31 mouse cellular contexts compared by ENCODE assay signal in the genomic region with DNA sequence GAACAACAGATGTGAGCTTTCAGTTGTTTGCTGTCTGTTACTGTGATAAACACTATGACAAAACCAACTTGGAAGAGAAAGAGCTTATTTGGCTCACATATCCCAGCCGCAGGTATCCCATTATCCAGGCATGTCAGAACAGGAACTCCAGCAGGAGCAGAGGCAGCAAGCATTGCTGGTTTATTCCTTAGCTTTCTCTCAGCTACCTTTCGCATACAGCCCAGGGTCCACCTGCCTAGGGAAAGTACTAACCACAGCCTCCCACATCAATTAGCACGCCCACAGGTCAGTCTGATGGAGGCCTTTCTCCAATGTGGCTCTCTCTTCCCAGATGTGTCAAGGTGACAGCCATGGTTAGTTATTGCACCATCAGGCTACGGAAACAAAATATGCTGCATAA. TPM values are rescaled to one million over a fixed set of nuclear protein-coding genes. Genes with fewer than 3 reads are reported as not detected.
"Had no signal": no experiment of that assay in that cellular context is flagged by ENCODE, and none has a peak within 500 bp of the region (broad histone marks: within the 10 kb centered on the region; RNA-seq: fewer than 3 reads in every experiment).

No protein-coding gene starts in this region.

- H3K36me3 ChIP-seq: heart, embryonic 12.5 days; hindbrain, embryonic 10.5 days; hindbrain, embryonic 13.5 days; hindbrain, embryonic 15.5 days; intestine, embryonic 15.5 days; kidney, embryonic 15.5 days; limb, embryonic 10.5 days; limb, embryonic 12.5 days; liver, embryonic 13.5 days; liver, embryonic 15.5 days had no signal

- H3K27ac ChIP-seq: heart, adult 2 months; hindbrain, embryonic 10.5 days; hindbrain, embryonic 13.5 days; hindbrain, embryonic 15.5 days; hindbrain, postnatal 0 days; intestine, embryonic 15.5 days; kidney, embryonic 15.5 days; kidney, postnatal 0 days; left cerebral cortex, adult 2 months; limb, embryonic 10.5 days; limb, embryonic 12.5 days; liver, embryonic 13.5 days; liver, embryonic 15.5 days had no signal

- H3K27me3 ChIP-seq: hindbrain, embryonic 13.5 days; hindbrain, embryonic 15.5 days; intestine, embryonic 15.5 days; kidney, embryonic 15.5 days; liver, embryonic 15.5 days had no signal

- H3K4me1 ChIP-seq: heart, embryonic 12.5 days; hindbrain, embryonic 13.5 days; hindbrain, embryonic 15.5 days; intestine, embryonic 15.5 days; kidney, embryonic 15.5 days; limb, embryonic 10.5 days; limb, embryonic 12.5 days; liver, embryonic 13.5 days; liver, embryonic 15.5 days had no signal

- H3K4me3 ChIP-seq: heart, adult 2 months; heart, embryonic 12.5 days; hindbrain, embryonic 10.5 days; hindbrain, embryonic 13.5 days; hindbrain, embryonic 15.5 days; intestine, embryonic 15.5 days; kidney, embryonic 15.5 days; left cerebral cortex, adult 2 months; limb, embryonic 10.5 days; limb, embryonic 12.5 days; liver, embryonic 13.5 days; liver, embryonic 15.5 days had no signal

- DNase-seq: gastrocnemius, postnatal 14 days; gastrocnemius, postnatal 36 days; heart, adult 2 months; heart, postnatal 4 days; kidney, adult 11 months; kidney, adult 2 months; kidney, adult 9 months; kidney, postnatal 14 days; kidney, postnatal 36 days; liver; liver, embryonic 13.5 days; liver, postnatal 0 days had no signal

- ATAC-seq: hindbrain, postnatal 0 days; intestine, embryonic 15.5 days; liver, postnatal 0 days had no signal

- H3K9me3 ChIP-seq: hindbrain, embryonic 13.5 days; hindbrain, embryonic 15.5 days; intestine, embryonic 15.5 days; kidney, embryonic 15.5 days; limb, embryonic 10.5 days; limb, embryonic 12.5 days; liver, embryonic 13.5 days; liver, embryonic 15.5 days had no signal

- H3K9ac ChIP-seq: heart, embryonic 12.5 days; hindbrain, embryonic 13.5 days; hindbrain, embryonic 15.5 days; intestine, embryonic 15.5 days; kidney, embryonic 15.5 days; limb, embryonic 12.5 days; liver, embryonic 13.5 days; liver, embryonic 15.5 days; liver, postnatal 0 days had no signal

- H3K4me2 ChIP-seq: heart, embryonic 12.5 days; hindbrain, embryonic 13.5 days; hindbrain, embryonic 15.5 days; intestine, embryonic 15.5 days; kidney, embryonic 15.5 days; limb, embryonic 12.5 days; liver, embryonic 11.5 days; liver, embryonic 13.5 days; liver, embryonic 15.5 days had no signal

RNA-seq across cellular contexts. Expression of gene Nhlh2, which starts 31.8 kb away (rescaled TPM):
- total RNA-seq: gastrocnemius, adult 18-20 months; gastrocnemius, adult 8-10 months; gastrocnemius, postnatal 14 days; gastrocnemius, postnatal 36 days; granulocyte monocyte progenitor cell, adult 5-6 weeks; heart, adult 2 months; heart, postnatal 25 days; heart, postnatal 4 days had no signal
- polyA plus RNA-seq: heart, adult 2 months; heart, embryonic 14.5 days; heart, embryonic 16.5 days; intestine, embryonic 15.5 days; kidney, adult 2 months; kidney, embryonic 15.5 days; kidney, postnatal 0 days; liver, embryonic 15.5 days; liver, postnatal 0 days had no signal

RNA-seq across cellular contexts. Expression of gene Casq2, which starts 44.6 kb away (rescaled TPM):
- total RNA-seq: granulocyte monocyte progenitor cell, adult 5-6 weeks had no signal
